Mouse (Mus musculus) urinary bladder, postnatal 25 days (tissue): Measurements from ENCODE around the gene Serpinb2.

ENCODE experiments used
- DNase-seq: peaks from one replicate; pipeline ENCODE4 v3.0.0; 2022; ENCODE audit warnings: low spot score

Serpinb2 gene

GRCm38 (mm10) chr1:107511252-107511651, at the start of gene Serpinb2:
TSS of gene Serpinb2 (plus strand) at chr1:107511423.
- no peak for DNase-seq

DNA sequence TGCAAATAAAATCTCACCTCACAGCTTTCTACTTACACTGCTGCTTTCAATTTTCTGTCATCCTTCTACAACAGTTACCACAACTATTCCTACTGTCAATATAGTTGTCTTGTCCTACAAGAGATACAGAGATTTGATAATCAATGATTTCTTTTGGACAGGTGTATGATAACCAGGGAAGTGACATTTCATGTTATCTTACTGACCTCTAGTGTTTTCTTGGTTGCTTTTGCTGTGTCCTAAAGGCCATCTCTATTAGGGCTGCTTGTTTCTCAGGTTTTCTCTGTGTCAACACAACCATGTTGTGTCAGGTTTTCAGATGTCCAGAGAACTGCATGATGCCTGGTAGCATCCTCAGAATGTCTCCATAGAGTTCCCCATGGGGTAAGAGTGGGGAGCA, 31.3 kb upstream of the Serpinb2 start:
- no peak for DNase-seq

DNA sequence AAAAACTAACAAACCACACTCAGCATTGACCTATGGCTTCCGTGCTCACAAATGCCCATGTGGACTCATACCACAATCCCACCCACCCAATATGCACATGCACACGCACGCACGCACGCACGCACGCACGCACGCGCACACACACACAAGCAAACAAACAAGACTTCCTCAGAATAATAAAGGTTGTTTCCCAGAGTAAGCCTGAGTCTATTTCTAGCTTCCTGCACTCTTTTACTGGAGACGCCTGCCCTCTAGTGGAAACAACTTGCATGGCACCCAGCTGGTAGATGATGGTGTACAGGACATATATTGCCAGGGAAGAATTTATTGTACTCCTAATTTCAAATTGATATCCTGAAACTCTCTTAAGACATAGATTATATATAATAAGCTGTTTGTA, 29.8 kb upstream of the Serpinb2 start:
- DNase-seq = peak; percentile 68

DNA sequence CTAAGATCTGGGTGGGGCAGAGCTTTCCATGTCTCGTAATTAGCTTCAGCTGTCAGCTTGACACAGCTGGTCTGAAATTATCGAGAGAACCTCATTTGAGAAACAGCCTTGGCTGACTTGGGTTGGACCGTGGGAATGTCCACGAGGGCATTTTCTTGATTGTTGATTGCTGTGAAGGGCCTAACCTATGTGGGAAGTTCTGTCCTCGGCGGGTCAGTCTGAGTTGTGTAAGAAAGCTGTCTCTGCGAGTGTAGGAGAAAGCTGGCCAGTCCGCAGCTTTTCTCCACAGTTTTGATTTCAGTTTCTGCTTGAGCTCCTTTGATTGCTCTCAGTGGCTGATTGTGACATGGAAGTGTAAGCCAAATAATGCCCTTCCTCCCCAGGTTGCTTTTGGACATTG, 21.6 kb upstream of the Serpinb2 start:
- no peak for DNase-seq

GRCm38 (mm10) chr1:107496789-107497188, 14.4 kb upstream of the Serpinb2 start:
- no peak for DNase-seq

DNA sequence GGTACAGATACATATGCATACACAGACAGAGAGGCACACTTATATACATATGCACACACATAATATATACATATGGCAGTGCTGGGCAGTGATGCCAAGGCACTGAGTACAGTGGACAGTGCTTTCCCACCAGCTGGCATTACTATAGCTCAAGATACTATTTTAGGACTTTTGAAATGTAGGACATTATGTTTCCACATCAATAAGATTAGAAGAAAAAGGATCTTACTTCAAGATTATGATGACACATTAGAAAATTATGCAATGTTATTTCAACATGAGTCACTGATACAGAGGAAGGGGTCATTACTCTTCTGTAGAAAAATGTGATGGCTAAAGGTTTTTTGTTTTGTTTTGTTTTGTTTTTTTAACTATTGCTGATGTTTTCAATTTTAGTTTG, 9.2 kb upstream of the Serpinb2 start:
- no peak for DNase-seq

DNA sequence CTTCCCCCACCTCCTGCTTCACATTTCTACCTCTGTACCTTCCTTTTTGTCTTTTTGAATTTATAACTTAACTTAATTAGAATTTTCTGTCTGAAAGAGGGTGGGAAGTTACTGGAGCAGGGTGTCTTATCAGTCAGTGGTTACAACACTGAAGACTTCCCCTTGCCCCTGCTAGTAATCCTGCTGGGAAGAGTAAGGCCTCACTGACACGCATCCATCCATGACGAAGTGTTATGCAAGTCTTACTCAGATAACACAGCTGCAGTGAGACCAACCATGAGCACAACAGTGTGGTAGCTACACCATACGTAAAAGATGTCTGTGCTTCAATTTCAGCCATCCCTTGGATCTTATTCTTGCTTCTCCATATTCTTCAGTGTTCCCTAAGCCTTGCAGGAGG, 7.9 kb upstream of the Serpinb2 start:
- no peak for DNase-seq

DNA sequence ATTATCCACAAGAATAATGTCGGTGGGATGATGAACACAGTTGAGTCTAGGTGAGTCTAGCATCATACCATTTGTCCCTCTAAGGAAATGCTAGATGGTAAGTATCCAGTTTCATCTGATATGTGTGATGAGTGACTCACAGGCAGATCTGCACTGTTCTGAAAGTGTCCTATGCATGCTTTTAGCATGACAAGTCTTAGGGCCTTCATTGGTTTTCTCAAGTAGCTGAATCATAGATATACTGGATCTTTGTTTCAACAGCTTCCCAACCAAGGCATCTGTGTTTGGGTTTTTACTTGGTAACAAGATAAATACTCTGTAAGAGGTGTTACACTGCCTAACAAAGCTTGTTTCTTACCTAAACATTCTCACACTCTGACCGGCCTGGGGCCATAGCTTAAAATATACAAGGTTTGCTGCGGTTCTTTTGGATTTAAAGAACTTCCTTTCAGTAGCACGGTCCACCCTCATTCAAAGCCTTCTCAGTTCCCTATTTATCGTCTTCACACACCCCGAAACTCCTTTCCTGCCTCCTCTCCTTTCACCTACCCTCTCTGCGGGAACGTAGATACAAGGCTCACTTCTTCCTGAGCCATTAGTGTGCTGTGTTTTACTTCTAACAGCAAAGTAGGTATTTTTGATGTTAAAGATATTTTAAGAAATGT, 5.2 kb upstream of the Serpinb2 start:
- no peak for DNase-seq

DNA sequence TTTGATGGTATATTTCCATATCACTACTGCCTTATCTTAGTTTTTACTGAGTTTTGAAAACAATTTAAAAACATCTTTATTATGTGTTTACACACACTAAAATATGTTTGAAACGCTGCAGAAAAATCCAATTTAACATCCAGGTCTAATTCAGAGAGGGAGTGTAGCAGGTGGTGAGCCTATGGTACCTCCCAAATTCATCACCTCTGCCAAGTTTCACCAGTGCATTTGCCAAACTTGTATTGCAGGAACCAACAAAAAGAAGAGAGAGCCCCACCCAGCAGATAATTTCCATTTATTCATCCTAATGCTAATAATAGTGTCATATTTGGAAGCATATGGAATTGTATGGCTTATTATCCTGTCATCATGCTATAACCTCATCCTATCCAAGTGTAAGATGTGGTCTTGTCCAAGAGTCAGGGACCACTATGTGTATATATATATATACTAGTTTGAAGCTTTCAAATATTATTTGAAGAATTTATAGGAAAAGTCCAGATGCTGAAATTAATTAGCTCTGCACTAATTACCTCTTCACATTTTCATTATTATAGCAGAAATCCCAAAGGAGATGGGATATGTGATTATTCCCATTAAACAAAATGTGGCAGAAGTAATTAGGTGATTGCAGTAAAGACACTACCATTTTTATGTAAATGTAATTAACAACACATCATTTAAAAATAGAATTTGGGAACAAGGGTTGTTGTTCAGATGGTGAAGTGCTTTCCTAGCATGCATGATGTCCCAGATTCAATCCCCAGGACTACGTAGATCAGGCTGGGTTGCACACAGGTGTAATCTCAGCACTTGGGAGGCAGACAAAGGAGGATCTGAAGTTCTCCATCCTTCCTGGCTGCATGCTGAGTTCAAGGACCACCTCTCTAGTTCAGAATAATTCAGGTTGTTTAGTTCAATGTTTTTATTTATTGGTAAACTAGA, 1.2 kb downstream of the Serpinb2 start:
- DNase-seq = no peak

DNA sequence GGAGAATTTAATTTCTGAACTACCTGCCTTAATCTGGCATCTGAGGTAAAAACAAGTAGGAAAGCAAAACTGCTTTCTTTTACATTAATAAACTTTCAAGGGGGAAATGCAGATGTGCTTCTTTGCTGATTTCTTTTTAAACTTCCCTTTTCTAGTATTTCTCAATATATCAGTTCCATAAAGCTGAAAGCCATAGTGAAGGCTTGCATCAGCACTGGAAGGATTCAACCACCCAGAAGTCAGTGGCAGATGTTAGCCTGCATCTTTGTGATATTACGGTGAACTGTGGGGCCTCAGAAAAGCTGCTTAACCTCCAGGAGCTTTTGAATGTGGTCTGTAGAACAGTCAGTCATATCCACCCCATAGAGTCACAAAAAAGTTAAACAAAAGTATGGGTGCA, 2.3 kb downstream of the Serpinb2 start:
- DNase-seq = no peak

- DNase-seq = no peak
Observed at GRCm38 (mm10) chr1:107515839-107516498, 4.7 kb downstream of the Serpinb2 start.

- no peak for DNase-seq
Observed at GRCm38 (mm10) chr1:107525592-107525991, 14.4 kb downstream of the Serpinb2 start.

DNA sequence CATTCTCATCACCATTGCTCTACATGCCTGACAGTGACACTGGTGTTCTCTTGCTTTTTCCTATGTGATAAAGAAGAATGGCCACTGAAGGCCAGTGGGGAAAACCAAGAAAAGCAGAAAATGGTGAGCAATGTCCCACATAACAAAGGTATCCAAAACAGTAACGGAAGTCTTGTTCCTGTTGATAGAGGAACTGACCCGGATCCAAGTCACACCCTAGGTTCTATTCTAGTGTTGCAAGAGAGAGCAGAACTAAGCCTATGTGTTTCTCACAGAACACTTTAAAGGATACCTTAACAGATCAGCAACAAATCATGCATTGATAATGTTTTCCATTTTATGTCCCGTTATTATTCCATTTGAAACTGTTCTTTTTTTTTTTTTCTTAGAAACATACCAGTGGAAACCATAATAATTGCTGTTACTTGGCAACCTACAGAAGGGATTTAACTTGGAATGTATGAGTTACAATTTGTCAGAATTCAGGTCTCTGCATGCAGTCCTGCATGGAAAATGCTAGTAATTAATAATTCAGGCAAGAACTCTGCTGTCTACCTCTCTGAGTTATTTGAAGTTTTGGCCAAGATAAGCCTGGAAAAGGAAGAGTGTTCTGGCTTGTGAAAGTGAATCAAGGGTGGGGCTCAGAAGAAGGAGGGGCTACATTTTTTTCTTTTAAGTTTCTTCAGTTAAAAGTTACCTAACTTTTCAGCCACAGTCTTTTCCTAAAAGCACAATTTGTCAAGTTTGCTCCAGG, 17.3 kb downstream of the Serpinb2 start:
- no peak for DNase-seq

- no peak for DNase-seq
Observed at GRCm38 (mm10) chr1:107529365-107530052, 18.3 kb downstream of the Serpinb2 start.

GRCm38 (mm10) chr1:107533736-107534135, 22.5 kb downstream of the Serpinb2 start:
- DNase-seq = no peak

GRCm38 (mm10) chr1:107537435-107537834, 26.2 kb downstream of the Serpinb2 start:
- no peak for DNase-seq

- DNase-seq = no peak
Observed at GRCm38 (mm10) chr1:107559494-107559893, 48.3 kb downstream of the Serpinb2 start.

DNA sequence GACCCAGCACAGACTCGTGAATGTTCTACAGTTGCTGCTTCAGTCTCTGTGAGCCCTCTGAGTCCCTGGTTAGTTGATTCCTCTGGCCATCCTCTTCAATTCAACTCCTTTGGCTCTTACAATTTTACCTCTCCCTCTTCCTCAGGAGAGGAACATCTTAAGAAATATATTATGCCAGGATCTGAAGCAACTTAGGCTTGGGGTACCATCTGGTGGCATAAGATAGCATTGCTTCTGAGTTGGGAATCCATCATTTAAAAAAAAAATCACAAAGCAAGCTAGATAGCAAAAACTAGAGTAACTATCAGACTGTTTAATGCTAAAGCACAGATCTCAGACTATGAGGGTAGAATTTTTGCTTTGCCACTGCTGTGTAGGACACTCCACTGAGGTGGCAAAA, 50.9 kb downstream of the Serpinb2 start:
- no peak for DNase-seq

DNA sequence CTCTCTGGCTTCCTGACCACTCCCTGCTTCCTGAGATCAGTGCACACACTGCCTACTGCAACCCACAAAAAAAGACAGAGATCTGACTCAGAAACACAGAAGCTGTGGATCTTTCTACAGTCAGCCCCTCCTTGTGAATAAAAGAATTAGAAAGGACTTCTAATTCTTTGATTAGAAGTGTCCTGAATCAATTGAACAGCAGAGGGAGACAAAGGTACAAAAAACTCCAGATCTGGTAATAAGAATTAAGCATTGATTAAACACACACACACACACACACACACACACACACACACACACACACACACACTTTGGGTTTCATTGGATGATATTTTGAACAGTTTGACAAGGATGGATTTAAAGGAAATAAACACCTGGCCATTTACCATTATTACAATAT, 54.4 kb downstream of the Serpinb2 start:
- no peak for DNase-seq

DNA sequence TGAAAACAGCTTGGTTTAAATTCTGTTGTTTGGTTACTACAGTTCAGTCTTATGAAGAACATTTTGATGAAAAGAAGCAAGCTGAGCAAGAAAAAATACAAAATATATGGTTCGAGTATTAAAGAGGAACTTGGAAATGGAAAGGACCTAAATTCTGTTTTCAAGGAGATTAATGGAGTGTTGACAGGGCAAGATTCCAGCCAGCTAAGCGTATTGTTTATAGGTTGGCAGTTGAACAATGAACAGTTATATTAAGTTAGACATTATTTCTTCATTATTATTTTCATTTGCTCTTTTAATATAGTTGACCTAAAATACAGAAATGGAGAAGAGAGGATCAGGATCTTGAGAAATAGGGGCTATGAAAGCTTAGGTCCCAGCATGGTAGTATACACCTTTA, 64.9 kb downstream of the Serpinb2 start:
- DNase-seq = no peak

GRCm38 (mm10) chr1:107577514-107577913, 66.3 kb downstream of the Serpinb2 start:
- DNase-seq = no peak
